Mouse (Mus musculus): ENCODE data around the gene Pfn1. TPM values are rescaled to one million over a fixed set of nuclear protein-coding genes. Genes with fewer than 3 reads are reported as not detected.

Gene Pfn1
- polyA plus RNA-seq, 1 experiment from 2014 or later: 672 TPM

- Histone ChIP-seq H3K4me2 (ENCODE audit: low read length) (no peak overlapping the region), H3K4me3 (replicated peaks; ENCODE audit: low read depth, low read length) (no peak overlapping the region), H3K27me3 (ENCODE audit: control insufficient read depth, insufficient read depth, low read length) (no peaks in the 10 kb centered on the region), H3K9me3 (ENCODE audit: control insufficient read depth, low read length) (no peaks in the 10 kb centered on the region), H3K9ac (replicated peaks; ENCODE audit: low read length) (no peak overlapping the region), H3K4me1 (ENCODE audit: control insufficient read depth, insufficient read depth, low read length) (no peaks in the 10 kb centered on the region), H3K36me3 (ENCODE audit: control insufficient read depth, insufficient read depth, low read length) (peaks cover 12% of the 10 kb centered on the region), H3K27ac (replicated peaks; ENCODE audit: low read depth, low read length) (no peak overlapping the region)
- DNase-seq (no peak), ATAC-seq (ENCODE audit: low FRiP score, low TSS enrichment) (no peak)
- 91% methylated on average over 8 of the region's 8 CpGs for WGBS
Observed at GRCm38 (mm10) chr11:70639976-70640375, 14.5 kb downstream of the Pfn1 start.

- Histone ChIP-seq H3K27me3 (ENCODE audit: control insufficient read depth, insufficient read depth, low read length) (no peaks in the 10 kb centered on the region), H3K4me2 (ENCODE audit: low read length) (no peak within 1 kb of the TSS), H3K36me3 (ENCODE audit: control insufficient read depth, insufficient read depth, low read length) (peaks cover 3% of the 10 kb centered on the region), H3K9me3 (ENCODE audit: control insufficient read depth, low read length) (no peaks in the 10 kb centered on the region), H3K4me3 (replicated peaks; ENCODE audit: low read depth, low read length) (no peak within 1 kb of the TSS), H3K27ac (replicated peaks; ENCODE audit: low read depth, low read length) (no peak within 1 kb of the TSS), H3K9ac (replicated peaks; ENCODE audit: low read length) (no peak within 1 kb of the TSS), H3K4me1 (ENCODE audit: control insufficient read depth, insufficient read depth, low read length) (no peaks in the 10 kb centered on the region)
- ATAC-seq (ENCODE audit: low FRiP score, low TSS enrichment) (no peak), DNase-seq (no peak)
- WGBS: 57% methylated on average over 5 of the region's 5 CpGs
Observed at GRCm38 (mm10) chr11:70638714-70639278, 15.6 kb downstream of the Pfn1 start, which contains the start of gene Gp1ba. Gene Gp1ba, plus strand, starts transcription at chr11:70639122.

- Histone ChIP-seq H3K4me2 (ENCODE audit: low read length) (no peak overlapping the region), H3K4me3 (replicated peaks; ENCODE audit: low read depth, low read length) (no peak overlapping the region), H3K9me3 (ENCODE audit: control insufficient read depth, low read length) (no peaks in the 10 kb centered on the region), H3K27ac (replicated peaks; ENCODE audit: low read depth, low read length) (no peak overlapping the region), H3K36me3 (ENCODE audit: control insufficient read depth, insufficient read depth, low read length) (peaks cover 3% of the 10 kb centered on the region), H3K9ac (replicated peaks; ENCODE audit: low read length) (no peak overlapping the region), H3K4me1 (ENCODE audit: control insufficient read depth, insufficient read depth, low read length) (no peaks in the 10 kb centered on the region), H3K27me3 (ENCODE audit: control insufficient read depth, insufficient read depth, low read length) (no peaks in the 10 kb centered on the region)
- DNase-seq (no peak), ATAC-seq (ENCODE audit: low FRiP score, low TSS enrichment) (no peak)
- 88% methylated on average over 1 of the region's 1 CpGs for WGBS
Observed at GRCm38 (mm10) chr11:70638293-70638692, 16.2 kb downstream of the Pfn1 start.

- DNase-seq (no peak), ATAC-seq (ENCODE audit: low FRiP score, low TSS enrichment) (no peak)
- no peak overlapping the region for H3K27ac ChIP-seq (replicated peaks; ENCODE audit: low read depth, low read length)
- H3K4me3 ChIP-seq (replicated peaks; ENCODE audit: low read depth, low read length): no peak overlapping the region
- H3K27me3 ChIP-seq (ENCODE audit: control insufficient read depth, insufficient read depth, low read length): no peaks in the 10 kb centered on the region
- no peaks in the 10 kb centered on the region for H3K9me3 ChIP-seq (ENCODE audit: control insufficient read depth, low read length)
- whole genome bisulfite sequencing: 95% methylated on average over 1 of the region's 1 CpGs
- peaks cover 2% of the 10 kb centered on the region for H3K36me3 ChIP-seq (ENCODE audit: control insufficient read depth, insufficient read depth, low read length)
- no peak overlapping the region for H3K4me2 ChIP-seq (ENCODE audit: low read length)
- no peak overlapping the region for H3K9ac ChIP-seq (replicated peaks; ENCODE audit: low read length)
- H3K4me1 ChIP-seq (ENCODE audit: control insufficient read depth, insufficient read depth, low read length): no peaks in the 10 kb centered on the region
Observed at GRCm38 (mm10) chr11:70637764-70638163, 16.7 kb downstream of the Pfn1 start.

- ATAC-seq (ENCODE audit: low FRiP score, low TSS enrichment) (no peak), DNase-seq (no peak)
- Histone ChIP-seq H3K4me3 (replicated peaks; ENCODE audit: low read depth, low read length) (no peak overlapping the region), H3K27ac (replicated peaks; ENCODE audit: low read depth, low read length) (no peak overlapping the region), H3K36me3 (ENCODE audit: control insufficient read depth, insufficient read depth, low read length) (no peaks in the 10 kb centered on the region), H3K4me1 (ENCODE audit: control insufficient read depth, insufficient read depth, low read length) (no peaks in the 10 kb centered on the region), H3K9ac (replicated peaks; ENCODE audit: low read length) (no peak overlapping the region), H3K9me3 (ENCODE audit: control insufficient read depth, low read length) (no peaks in the 10 kb centered on the region), H3K4me2 (ENCODE audit: low read length) (no peak overlapping the region), H3K27me3 (ENCODE audit: control insufficient read depth, insufficient read depth, low read length) (no peaks in the 10 kb centered on the region)
- 89% methylated on average over 4 of the region's 4 CpGs for WGBS
Observed at GRCm38 (mm10) chr11:70635601-70636000, 18.8 kb downstream of the Pfn1 start.

GRCm38 (mm10) chr11:70630129-70630528 lies 24.3 kb downstream of the Pfn1 start:
- H3K4me2 ChIP-seq (ENCODE audit: low read length): no peak overlapping the region
- no peaks in the 10 kb centered on the region for H3K4me1 ChIP-seq (ENCODE audit: control insufficient read depth, insufficient read depth, low read length)
- DNase-seq: no peak
- ATAC-seq (ENCODE audit: low FRiP score, low TSS enrichment): no peak
- no peak overlapping the region for H3K4me3 ChIP-seq (replicated peaks; ENCODE audit: low read depth, low read length)
- 73% methylated on average over 7 of the region's 7 CpGs for WGBS
- no peaks in the 10 kb centered on the region for H3K9me3 ChIP-seq (ENCODE audit: control insufficient read depth, low read length)
- H3K36me3 ChIP-seq (ENCODE audit: control insufficient read depth, insufficient read depth, low read length): no peaks in the 10 kb centered on the region
- no peak overlapping the region for H3K9ac ChIP-seq (replicated peaks; ENCODE audit: low read length)
- no peak overlapping the region for H3K27ac ChIP-seq (replicated peaks; ENCODE audit: low read depth, low read length)
- no peaks in the 10 kb centered on the region for H3K27me3 ChIP-seq (ENCODE audit: control insufficient read depth, insufficient read depth, low read length)

- H3K9ac ChIP-seq (replicated peaks; ENCODE audit: low read length): no peak overlapping the region
- ATAC-seq (ENCODE audit: low FRiP score, low TSS enrichment): no peak
- H3K4me3 ChIP-seq (replicated peaks; ENCODE audit: low read depth, low read length): no peak overlapping the region
- no peaks in the 10 kb centered on the region for H3K4me1 ChIP-seq (ENCODE audit: control insufficient read depth, insufficient read depth, low read length)
- H3K4me2 ChIP-seq (ENCODE audit: low read length): no peak overlapping the region
- H3K9me3 ChIP-seq (ENCODE audit: control insufficient read depth, low read length): no peaks in the 10 kb centered on the region
- no peak overlapping the region for H3K27ac ChIP-seq (replicated peaks; ENCODE audit: low read depth, low read length)
- 64% methylated on average over 5 of the region's 5 CpGs for WGBS
- DNase-seq: peak; percentile 48
- H3K36me3 ChIP-seq (ENCODE audit: control insufficient read depth, insufficient read depth, low read length): no peaks in the 10 kb centered on the region
- no peaks in the 10 kb centered on the region for H3K27me3 ChIP-seq (ENCODE audit: control insufficient read depth, insufficient read depth, low read length)
Observed at GRCm38 (mm10) chr11:70629557-70629956, 24.9 kb downstream of the Pfn1 start.

- no peak overlapping the region for H3K27ac ChIP-seq (replicated peaks; ENCODE audit: low read depth, low read length)
- H3K4me2 ChIP-seq (ENCODE audit: low read length): no peak overlapping the region
- no peak overlapping the region for H3K4me3 ChIP-seq (replicated peaks; ENCODE audit: low read depth, low read length)
- DNase-seq (no peak), ATAC-seq (ENCODE audit: low FRiP score, low TSS enrichment) (no peak)
- no peaks in the 10 kb centered on the region for H3K9me3 ChIP-seq (ENCODE audit: control insufficient read depth, low read length)
- H3K36me3 ChIP-seq (ENCODE audit: control insufficient read depth, insufficient read depth, low read length): no peaks in the 10 kb centered on the region
- no peak overlapping the region for H3K9ac ChIP-seq (replicated peaks; ENCODE audit: low read length)
- no peaks in the 10 kb centered on the region for H3K4me1 ChIP-seq (ENCODE audit: control insufficient read depth, insufficient read depth, low read length)
- no peaks in the 10 kb centered on the region for H3K27me3 ChIP-seq (ENCODE audit: control insufficient read depth, insufficient read depth, low read length)
- 77% methylated on average over 2 of the region's 2 CpGs for WGBS
Observed at GRCm38 (mm10) chr11:70628431-70628830, 26.0 kb downstream of the Pfn1 start.

GRCm38 (mm10) chr11:70626877-70627276 lies 27.6 kb downstream of the Pfn1 start:
- Histone ChIP-seq H3K9me3 (ENCODE audit: control insufficient read depth, low read length) (no peaks in the 10 kb centered on the region), H3K4me3 (replicated peaks; ENCODE audit: low read depth, low read length) (no peak overlapping the region), H3K4me2 (ENCODE audit: low read length) (no peak overlapping the region), H3K9ac (replicated peaks; ENCODE audit: low read length) (no peak overlapping the region), H3K27me3 (ENCODE audit: control insufficient read depth, insufficient read depth, low read length) (no peaks in the 10 kb centered on the region), H3K27ac (replicated peaks; ENCODE audit: low read depth, low read length) (no peak overlapping the region), H3K36me3 (ENCODE audit: control insufficient read depth, insufficient read depth, low read length) (no peaks in the 10 kb centered on the region), H3K4me1 (ENCODE audit: control insufficient read depth, insufficient read depth, low read length) (no peaks in the 10 kb centered on the region)
- no peak for ATAC-seq (ENCODE audit: low FRiP score, low TSS enrichment)
- DNase-seq: no peak
- WGBS: 80% methylated on average over 4 of the region's 4 CpGs

Data from midbrain, embryonic 14.5 days (tissue).